Mouse (Mus musculus): Measurements from ENCODE around the gene Nfia. TPM values are rescaled to one million over a fixed set of nuclear protein-coding genes. Genes with fewer than 3 reads are reported as not detected.

Nfia gene
- polyA plus RNA-seq, 1 experiment = 1.4 TPM

- H3K27me3 ChIP-seq (ENCODE audit: control insufficient read depth, insufficient read depth, low read length, poor library complexity, severe bottlenecking) = no peaks in the 10 kb centered on the region; the same call in 1 of the 2 replicates
- H3K9me3 ChIP-seq (replicated peaks; ENCODE audit: control insufficient read depth, insufficient read depth, low read length, poor library complexity, severe bottlenecking) = no peaks in the 10 kb centered on the region
- H3K9ac ChIP-seq (ENCODE audit: low read depth, poor library complexity, severe bottlenecking) = no peak overlapping the region
- H3K36me3 ChIP-seq (ENCODE audit: control insufficient read depth, insufficient read depth, low read length, poor library complexity, severe bottlenecking) = no peaks in the 10 kb centered on the region
- TF ChIP-seq POLR2A (IDR thresholded peaks at IDR 0.05; ENCODE audit: insufficient read depth, low read length) = no peak
- TF ChIP-seq CTCF (IDR thresholded peaks at IDR 0.05; ENCODE audit: low read depth, low read length) = no peak
- no peak for TF ChIP-seq EP300 (IDR thresholded peaks at IDR 0.05; ENCODE audit: insufficient read depth, low read depth, low read length)
- H3K4me3 ChIP-seq (ENCODE audit: low read depth, low read length) = no peak overlapping the region
- no peaks in the 10 kb centered on the region for H3K4me1 ChIP-seq (ENCODE audit: control insufficient read depth, insufficient read depth, low read length)
- no peak overlapping the region for H3K27ac ChIP-seq (ENCODE audit: insufficient read depth, low read length)
Measured at GRCm38 (mm10) chr4:98082512-98082911, 310.0 kb downstream of the Nfia start.

- Histone ChIP-seq H3K9me3 (replicated peaks; ENCODE audit: control insufficient read depth, insufficient read depth, low read length, poor library complexity, severe bottlenecking) (no peaks in the 10 kb centered on the region), H3K4me1 (ENCODE audit: control insufficient read depth, insufficient read depth, low read length) (no peaks in the 10 kb centered on the region), H3K9ac (ENCODE audit: low read depth, poor library complexity, severe bottlenecking) (no peak overlapping the region), H3K27me3 (ENCODE audit: control insufficient read depth, insufficient read depth, low read length, poor library complexity, severe bottlenecking) (no peaks in the 10 kb centered on the region; the same call in 1 of the 2 replicates), H3K4me3 (ENCODE audit: low read depth, low read length) (no peak overlapping the region), H3K27ac (ENCODE audit: insufficient read depth, low read length) (no peak overlapping the region), H3K36me3 (ENCODE audit: control insufficient read depth, insufficient read depth, low read length, poor library complexity, severe bottlenecking) (no peaks in the 10 kb centered on the region)
- TF ChIP-seq EP300 (IDR thresholded peaks at IDR 0.05; ENCODE audit: insufficient read depth, low read depth, low read length) = no peak
- TF ChIP-seq CTCF (IDR thresholded peaks at IDR 0.05; ENCODE audit: low read depth, low read length) = no peak
- no peak for TF ChIP-seq POLR2A (IDR thresholded peaks at IDR 0.05; ENCODE audit: insufficient read depth, low read length)
Measured at GRCm38 (mm10) chr4:98085060-98085459, 312.5 kb downstream of the Nfia start.

DNA sequence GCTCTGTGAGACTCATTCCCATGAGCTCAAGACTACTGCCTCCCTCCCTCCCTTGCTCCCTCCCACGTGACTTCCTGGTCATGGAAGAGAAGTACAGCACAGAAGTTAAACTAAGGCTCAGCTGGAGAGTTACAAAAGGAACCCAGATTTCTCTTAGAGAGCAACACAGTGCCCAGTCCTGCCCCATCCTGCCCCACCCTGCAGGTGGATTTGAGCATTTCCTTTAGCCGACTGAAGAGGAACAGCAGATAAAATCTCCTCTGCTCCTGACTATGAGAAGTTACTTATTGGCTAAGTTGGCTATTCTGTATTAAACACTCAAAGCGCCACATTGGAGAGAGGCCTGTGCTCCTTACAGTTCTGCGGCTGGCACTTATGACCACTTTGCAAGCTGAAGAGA, 314.4 kb downstream of the Nfia start:
- H3K36me3 ChIP-seq (ENCODE audit: control insufficient read depth, insufficient read depth, low read length, poor library complexity, severe bottlenecking) = no peaks in the 10 kb centered on the region
- H3K27ac ChIP-seq (ENCODE audit: insufficient read depth, low read length) = no peak overlapping the region
- TF ChIP-seq EP300 (IDR thresholded peaks at IDR 0.05; ENCODE audit: insufficient read depth, low read depth, low read length) (no peak), CTCF (IDR thresholded peaks at IDR 0.05; ENCODE audit: low read depth, low read length) (no peak), POLR2A (IDR thresholded peaks at IDR 0.05; ENCODE audit: insufficient read depth, low read length) (no peak)
- no peak overlapping the region for H3K4me3 ChIP-seq (ENCODE audit: low read depth, low read length)
- no peaks in the 10 kb centered on the region for H3K4me1 ChIP-seq (ENCODE audit: control insufficient read depth, insufficient read depth, low read length)
- no peaks in the 10 kb centered on the region; the same call in 1 of the 2 replicates for H3K27me3 ChIP-seq (ENCODE audit: control insufficient read depth, insufficient read depth, low read length, poor library complexity, severe bottlenecking)
- H3K9me3 ChIP-seq (replicated peaks; ENCODE audit: control insufficient read depth, insufficient read depth, low read length, poor library complexity, severe bottlenecking) = no peaks in the 10 kb centered on the region
- no peak overlapping the region for H3K9ac ChIP-seq (ENCODE audit: low read depth, poor library complexity, severe bottlenecking)

- H3K9me3 ChIP-seq (replicated peaks; ENCODE audit: control insufficient read depth, insufficient read depth, low read length, poor library complexity, severe bottlenecking) = no peaks in the 10 kb centered on the region
- no peaks in the 10 kb centered on the region for H3K36me3 ChIP-seq (ENCODE audit: control insufficient read depth, insufficient read depth, low read length, poor library complexity, severe bottlenecking)
- no peak overlapping the region for H3K27ac ChIP-seq (ENCODE audit: insufficient read depth, low read length)
- TF ChIP-seq CTCF (IDR thresholded peaks at IDR 0.05; ENCODE audit: low read depth, low read length) (no peak), EP300 (IDR thresholded peaks at IDR 0.05; ENCODE audit: insufficient read depth, low read depth, low read length) (no peak), POLR2A (IDR thresholded peaks at IDR 0.05; ENCODE audit: insufficient read depth, low read length) (no peak)
- no peak overlapping the region for H3K9ac ChIP-seq (ENCODE audit: low read depth, poor library complexity, severe bottlenecking)
- no peaks in the 10 kb centered on the region for H3K4me1 ChIP-seq (ENCODE audit: control insufficient read depth, insufficient read depth, low read length)
- no peaks in the 10 kb centered on the region for H3K27me3 ChIP-seq (ENCODE audit: control insufficient read depth, insufficient read depth, low read length, poor library complexity, severe bottlenecking)
- H3K4me3 ChIP-seq (ENCODE audit: low read depth, low read length) = no peak overlapping the region
Measured at GRCm38 (mm10) chr4:98089985-98090384, 317.5 kb downstream of the Nfia start.

DNA sequence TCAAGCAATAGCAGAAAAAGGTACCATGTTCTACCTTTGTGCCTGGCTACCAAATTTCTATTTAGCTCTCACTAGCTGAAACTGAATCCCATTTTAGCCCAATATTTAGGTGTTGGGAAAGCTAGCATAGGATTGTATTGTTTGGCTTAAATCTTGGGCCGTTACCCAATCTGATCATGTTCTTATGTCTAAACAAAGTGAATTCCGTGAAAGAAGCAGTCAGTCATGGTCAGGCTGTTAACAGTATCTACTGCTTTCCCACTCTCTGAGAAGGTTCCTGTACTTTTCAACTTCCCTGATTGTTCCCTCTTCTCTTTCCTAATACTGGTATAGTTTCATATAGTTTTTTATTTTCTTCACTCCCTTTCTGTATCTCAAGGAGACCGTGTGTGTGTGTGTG, 318.1 kb downstream of the Nfia start:
- no peaks in the 10 kb centered on the region for H3K27me3 ChIP-seq (ENCODE audit: control insufficient read depth, insufficient read depth, low read length, poor library complexity, severe bottlenecking)
- no peaks in the 10 kb centered on the region for H3K9me3 ChIP-seq (replicated peaks; ENCODE audit: control insufficient read depth, insufficient read depth, low read length, poor library complexity, severe bottlenecking)
- no peak overlapping the region for H3K27ac ChIP-seq (ENCODE audit: insufficient read depth, low read length)
- TF ChIP-seq EP300 (IDR thresholded peaks at IDR 0.05; ENCODE audit: insufficient read depth, low read depth, low read length) = no peak
- no peak for TF ChIP-seq POLR2A (IDR thresholded peaks at IDR 0.05; ENCODE audit: insufficient read depth, low read length)
- TF ChIP-seq CTCF (IDR thresholded peaks at IDR 0.05; ENCODE audit: low read depth, low read length) = no peak
- H3K4me1 ChIP-seq (ENCODE audit: control insufficient read depth, insufficient read depth, low read length) = no peaks in the 10 kb centered on the region
- no peak overlapping the region for H3K9ac ChIP-seq (ENCODE audit: low read depth, poor library complexity, severe bottlenecking)
- H3K4me3 ChIP-seq (ENCODE audit: low read depth, low read length) = no peak overlapping the region
- no peaks in the 10 kb centered on the region for H3K36me3 ChIP-seq (ENCODE audit: control insufficient read depth, insufficient read depth, low read length, poor library complexity, severe bottlenecking)

GRCm38 (mm10) chr4:98091368-98091827, 318.9 kb downstream of the Nfia start:
- Histone ChIP-seq H3K36me3 (ENCODE audit: control insufficient read depth, insufficient read depth, low read length, poor library complexity, severe bottlenecking) (no peaks in the 10 kb centered on the region), H3K27me3 (ENCODE audit: control insufficient read depth, insufficient read depth, low read length, poor library complexity, severe bottlenecking) (no peaks in the 10 kb centered on the region), H3K27ac (ENCODE audit: insufficient read depth, low read length) (no peak overlapping the region), H3K4me3 (ENCODE audit: low read depth, low read length) (no peak overlapping the region), H3K9ac (ENCODE audit: low read depth, poor library complexity, severe bottlenecking) (no peak overlapping the region), H3K9me3 (replicated peaks; ENCODE audit: control insufficient read depth, insufficient read depth, low read length, poor library complexity, severe bottlenecking) (no peaks in the 10 kb centered on the region), H3K4me1 (ENCODE audit: control insufficient read depth, insufficient read depth, low read length) (no peaks in the 10 kb centered on the region)
- TF ChIP-seq POLR2A (IDR thresholded peaks at IDR 0.05; ENCODE audit: insufficient read depth, low read length) (no peak), CTCF (IDR thresholded peaks at IDR 0.05; ENCODE audit: low read depth, low read length) (no peak), EP300 (IDR thresholded peaks at IDR 0.05; ENCODE audit: insufficient read depth, low read depth, low read length) (no peak)
